7 mouse cellular contexts compared by ENCODE assay signal in genomic region chr5:137776408-137776918, GRCm38 (mm10). TPM values are rescaled to one million over a fixed set of nuclear protein-coding genes. Genes with fewer than 3 reads are reported as not detected.
DNase-seq lines count a peak whose midpoint lies in the region; ATAC-seq and TF ChIP-seq lines count a peak whose summit lies in the region.

No protein-coding gene starts in this region.

- H3K9me3 ChIP-seq in stomach, embryonic 15.5 days, result no peaks in the 10 kb centered on the region

- ATAC-seq in stomach, embryonic 15.5 days (ENCODE audit: insufficient read depth, low FRiP score, low read depth), result peak; percentile 43

- H3K27ac ChIP-seq in stomach, embryonic 15.5 days, result peak overlapping the region; percentile 71

- H3K4me2 ChIP-seq in stomach, embryonic 15.5 days, result peak overlapping the region; percentile 3; the same call in 1 of the 2 replicates

- no peak for TF ChIP-seq CTCF in brain, embryonic 14.5 days (IDR thresholded peaks at IDR 0.05; ENCODE audit: borderline replicate concordance, extremely low read depth, insufficient read depth, insufficient read length)

- H3K9ac ChIP-seq in stomach, embryonic 15.5 days, result no peak overlapping the region

- no peaks in the 10 kb centered on the region for H3K27me3 ChIP-seq in stomach, embryonic 15.5 days (replicated peaks)

- intact Hi-C loops in gastrocnemius, postnatal 14 days (cut with DNase I; ENCODE audit: low total_unique reads), result no loop called here

- peaks cover 16% of the 10 kb centered on the region for H3K4me1 ChIP-seq in stomach, embryonic 15.5 days

- peaks cover 4% of the 10 kb centered on the region for H3K36me3 ChIP-seq in stomach, embryonic 15.5 days

- WGBS in stomach, embryonic 15.5 days, result 27% methylated on average over 5 of the region's 5 CpGs

- TF ChIP-seq POLR2A in brain, embryonic 14.5 days (IDR thresholded peaks at IDR 0.05; ENCODE audit: borderline replicate concordance, extremely low read depth, insufficient read depth, insufficient read length, poor library complexity, severe bottlenecking), result no peak

- peak; percentile 39 for DNase-seq in ovary, postnatal 36 days (ENCODE audit: low spot score)
- no peak for DNase-seq in ovary, adult 18-20 months (ENCODE audit: low spot score)
- peak; percentile 63 for DNase-seq in brain, embryonic 14.5 days (ENCODE audit: low read depth)
- peak; percentile 54 to 81 for DNase-seq in kidney, postnatal 25 days
- DNase-seq in right cerebral cortex, postnatal 25 days, result no peak
- DNase-seq in gastrocnemius, postnatal 14 days, result no peak

- no peak overlapping the region for H3K4me3 ChIP-seq in stomach, embryonic 15.5 days (replicated peaks)

RNA-seq across cellular contexts. Expression of gene Ppp1r35, which starts 2.2 kb away (rescaled TPM):
- 47.7 and 81.6 TPM in 2 replicates for polyA plus RNA-seq in brain, embryonic 14.5 days (2012; rRNA removed)
- 22.5 and 26.2 TPM in 2 replicates for polyA plus RNA-seq in stomach, embryonic 15.5 days (2015; fragmentation: Nextera tagmentation; extraction: Ambion mirVana)
- 1 to 10 TPM; 6.8 to 7.2 TPM for total RNA-seq in gastrocnemius, postnatal 14 days (2021)

RNA-seq across cellular contexts. Expression of gene Mepce, which starts 11.0 kb away (rescaled TPM):
- polyA plus RNA-seq in brain, embryonic 14.5 days (2012; rRNA removed), result 35.7 and 38.5 TPM in 2 replicates
- 7.5 and 10.4 TPM in 2 replicates for polyA plus RNA-seq in stomach, embryonic 15.5 days (2015; fragmentation: Nextera tagmentation; extraction: Ambion mirVana)
- total RNA-seq in gastrocnemius, postnatal 14 days (2021), result 10 to 100 TPM; 20.7 to 21.1 TPM

RNA-seq across cellular contexts. Expression of gene Zcwpw1, which starts 11.1 kb away (rescaled TPM):
- polyA plus RNA-seq in brain, embryonic 14.5 days (2012; rRNA removed), result 8.1 and 8.2 TPM in 2 replicates
- polyA plus RNA-seq in stomach, embryonic 15.5 days (2015; fragmentation: Nextera tagmentation; extraction: Ambion mirVana), result 18.3 and 20.5 TPM in 2 replicates
- total RNA-seq in gastrocnemius, postnatal 14 days (2021), result 1 to 10 TPM in 1 of 2 experiments, under 1 TPM in 1; 0.84 to 1.7 TPM

RNA-seq across cellular contexts. Expression of gene Tsc22d4, which starts 30.9 kb away (rescaled TPM):
- polyA plus RNA-seq in brain, embryonic 14.5 days (2012; rRNA removed), result 51.8 and 53.7 TPM in 2 replicates
- polyA plus RNA-seq in stomach, embryonic 15.5 days (2015; fragmentation: Nextera tagmentation; extraction: Ambion mirVana), result 130 and 138 TPM in 2 replicates
- total RNA-seq in gastrocnemius, postnatal 14 days (2021), result 100 to 1,000 TPM; 118 to 156 TPM

RNA-seq across cellular contexts. Expression of gene Nyap1, which starts 35.1 kb away (rescaled TPM):
- 208 and 219 TPM in 2 replicates for polyA plus RNA-seq in brain, embryonic 14.5 days (2012; rRNA removed)
- 2.7 and 2.9 TPM in 2 replicates for polyA plus RNA-seq in stomach, embryonic 15.5 days (2015; fragmentation: Nextera tagmentation; extraction: Ambion mirVana)
- total RNA-seq in gastrocnemius, postnatal 14 days (2021), result under 1 TPM; 0.39 to 0.42 TPM

Comparison
In these comparisons a context has a peak if more than half of its experiments do, and no peak if none do; other contexts are left out.
1. DNase-seq: peak in ovary, postnatal 36 days (single experiment), brain, embryonic 14.5 days (single experiment) and kidney, postnatal 25 days (2 of 2); none in ovary, adult 18-20 months (single experiment), right cerebral cortex, postnatal 25 days (single experiment) and gastrocnemius, postnatal 14 days (single experiment).